Mouse (Mus musculus) embryo, embryonic 11.5 days (tissue): ENCODE measurements at regions not wholly inside any gene's neighbourhood (a gene's known extent, or its start where the extent isn't known, plus 50 kb on each side); places are given as distances from the start of the nearest gene placed in this dataset.

ENCODE experiments used
- DNase-seq: peaks from one replicate; pipeline ENCODE4 v3.0.0-alpha.2; 2012; ENCODE audit warnings: low read depth, low spot score

DNA sequence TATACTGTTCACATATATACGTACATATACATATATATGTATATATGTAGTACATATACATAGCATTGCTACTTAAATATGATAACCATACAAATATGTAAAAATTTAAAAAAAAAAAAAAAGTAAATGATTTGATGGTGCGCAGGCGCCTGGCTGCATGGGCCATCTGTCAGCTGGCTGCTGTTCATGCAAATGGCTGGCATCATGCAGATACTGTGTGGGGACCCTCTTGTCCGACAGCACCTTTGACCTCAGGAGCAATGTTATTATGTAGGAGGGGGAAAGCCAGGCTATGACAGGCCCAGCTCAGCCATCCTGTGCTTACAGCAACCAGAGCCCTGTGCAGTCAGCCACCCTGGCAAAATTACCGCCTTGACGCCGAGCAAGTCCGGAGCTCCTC, 65.1 kb upstream of the Tnrc6c start:
- DNase-seq = no peak

DNA sequence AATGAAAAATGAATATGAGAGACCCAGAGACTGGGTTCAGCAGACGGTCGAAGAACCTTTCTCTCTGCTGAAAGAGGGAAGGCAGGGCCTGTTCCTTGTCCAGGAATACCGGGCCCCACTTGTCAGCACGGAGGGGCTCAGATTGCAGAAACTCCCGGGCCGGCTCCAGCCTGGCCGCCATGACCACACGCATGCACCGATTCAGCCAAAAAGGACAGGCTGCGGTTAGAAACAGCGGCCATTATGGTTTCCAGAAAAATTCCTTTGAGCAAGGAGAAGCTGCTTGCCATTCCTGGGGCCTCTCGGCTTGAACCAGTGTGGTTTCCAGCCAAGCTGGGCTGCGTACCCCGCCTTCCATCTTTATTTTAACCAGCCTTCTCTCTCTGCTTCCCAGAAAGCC, 64.7 kb upstream of the Tnrc6c start:
- DNase-seq = no peak

DNA sequence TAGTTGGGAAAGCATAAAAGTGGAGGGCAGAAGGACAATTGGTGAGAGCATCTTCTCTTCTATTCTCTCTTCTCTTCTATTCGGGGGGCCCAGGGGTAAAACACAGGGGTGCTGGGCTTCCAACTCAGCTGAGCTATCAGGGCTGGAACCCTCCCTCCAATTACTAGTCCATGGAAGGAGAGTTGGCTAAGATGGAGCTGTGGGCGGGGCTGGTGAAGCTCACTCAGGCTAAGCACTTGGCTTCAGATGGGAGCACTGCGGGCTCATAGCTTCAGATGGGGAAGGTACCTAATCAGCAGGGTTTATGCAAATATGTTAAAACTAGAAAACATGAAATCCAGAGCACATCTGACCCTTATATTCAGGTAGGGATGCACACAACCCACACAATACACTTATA, 61.5 kb upstream of the Tnrc6c start:
- no peak for DNase-seq

DNA sequence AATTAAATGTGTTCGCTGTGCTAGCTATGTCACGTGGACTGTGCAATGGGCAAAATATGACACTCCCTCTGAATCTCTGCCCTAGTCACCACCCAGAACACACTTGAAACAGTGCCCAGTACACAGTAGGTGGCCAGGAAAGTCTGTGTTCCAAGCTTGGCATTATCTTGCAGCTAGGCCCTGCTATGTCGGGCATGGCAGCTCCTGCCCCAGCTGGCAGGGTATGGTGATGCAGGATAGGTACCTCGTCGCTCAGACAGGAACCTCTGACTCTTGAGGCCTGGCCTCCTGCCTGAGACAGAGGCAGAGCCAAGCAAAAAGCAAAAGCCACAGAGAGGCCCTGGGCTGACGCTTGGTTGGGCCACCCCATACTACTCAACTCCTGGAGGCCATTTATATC, 57.9 kb upstream of the Tnrc6c start:
- no peak for DNase-seq

DNA sequence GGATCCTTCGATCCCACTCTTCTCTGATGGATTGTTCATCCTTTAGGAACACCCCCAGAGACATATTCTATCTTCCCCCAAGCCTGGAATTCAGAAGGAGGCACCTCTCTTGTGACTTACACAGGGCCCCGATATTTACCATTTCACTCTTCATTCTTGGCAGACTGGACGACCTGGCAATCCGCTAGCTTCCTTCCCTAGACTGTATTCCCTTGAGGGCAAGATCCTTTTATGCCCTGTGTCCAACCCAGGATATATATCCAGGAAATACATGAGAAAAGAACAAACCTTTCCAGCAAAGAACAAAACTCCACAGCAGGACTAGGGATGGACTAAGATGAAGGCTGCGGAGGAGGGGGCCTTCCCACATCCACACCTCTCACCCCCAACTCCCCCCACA, 56.3 kb upstream of the Tnrc6c start:
- no peak for DNase-seq

DNA sequence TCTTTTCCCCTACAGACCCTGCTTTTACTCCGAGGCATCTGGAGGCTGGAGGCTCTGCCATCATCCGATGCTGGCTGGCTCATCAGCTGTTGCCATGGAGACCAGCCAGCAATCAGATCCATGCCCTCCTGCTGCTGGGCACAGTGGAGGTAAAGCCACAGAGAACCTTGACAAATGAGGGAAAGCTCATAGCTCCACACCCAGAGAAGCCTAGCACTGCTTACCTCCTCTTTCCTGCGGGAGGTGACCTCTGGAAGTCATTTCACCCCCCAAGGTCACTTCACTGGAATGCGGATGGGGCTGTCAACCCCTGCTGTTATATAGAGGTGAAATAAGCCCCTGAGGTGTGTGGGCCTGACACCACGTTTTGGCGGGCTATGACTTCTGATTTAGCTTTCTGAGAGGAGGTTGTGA, 55.9 kb upstream of the Tnrc6c start:
- DNase-seq = no peak

DNA sequence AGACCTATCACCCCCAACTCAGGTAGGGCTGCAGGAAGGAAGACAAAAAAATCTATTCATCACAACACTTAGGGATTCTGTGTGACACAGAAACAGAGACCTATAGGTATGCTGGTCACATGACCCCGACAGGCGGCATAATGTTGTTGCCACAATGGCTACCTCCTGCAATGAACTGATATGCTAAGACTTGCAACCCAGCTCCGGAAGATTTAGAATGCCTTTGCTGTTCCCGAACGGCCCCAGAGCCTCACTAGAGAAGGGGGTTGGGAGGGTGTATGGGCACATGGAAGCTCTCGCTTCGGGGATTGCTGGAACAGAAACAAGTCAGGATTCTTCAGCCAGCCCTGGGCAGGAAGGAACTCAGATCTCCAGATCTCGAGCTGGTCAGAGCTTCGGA, 55.5 kb upstream of the Tnrc6c start:
- DNase-seq = no peak

DNA sequence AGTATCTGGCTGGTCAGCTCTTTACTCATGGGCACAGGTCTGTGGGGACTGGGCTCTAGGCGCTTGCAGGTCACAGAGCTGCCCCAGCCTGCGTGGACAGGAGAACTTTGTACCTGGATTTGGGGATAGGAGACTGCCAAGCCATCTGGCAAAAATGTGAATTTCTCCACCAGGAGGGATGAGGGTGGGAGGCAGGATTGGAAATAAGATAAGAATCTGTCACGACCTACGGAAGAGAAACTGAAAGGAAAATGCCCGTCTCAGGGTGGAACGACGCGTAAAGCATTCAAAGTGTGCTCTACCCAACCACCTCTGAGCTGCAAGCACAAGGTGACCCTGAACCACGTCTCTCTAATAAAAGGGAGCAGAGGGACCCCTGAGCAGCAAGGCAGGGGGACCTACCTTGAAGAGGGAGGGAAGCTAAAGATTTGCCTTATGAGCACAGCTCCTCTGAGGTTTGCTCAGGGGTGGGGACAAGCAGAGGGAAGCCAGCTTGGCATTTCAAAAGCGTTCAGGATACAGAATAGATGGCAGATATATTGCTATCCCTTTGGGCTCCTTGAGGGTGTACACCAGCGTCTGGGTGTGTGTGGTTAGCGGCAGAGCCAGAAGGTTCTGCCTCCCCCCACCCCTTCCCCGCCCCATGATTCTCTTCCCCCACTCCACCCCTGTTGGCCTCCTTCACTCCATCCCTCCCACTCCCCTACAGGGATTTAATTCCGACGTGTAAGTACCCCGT, 54.9 kb upstream of the Tnrc6c start:
- no peak for DNase-seq

DNA sequence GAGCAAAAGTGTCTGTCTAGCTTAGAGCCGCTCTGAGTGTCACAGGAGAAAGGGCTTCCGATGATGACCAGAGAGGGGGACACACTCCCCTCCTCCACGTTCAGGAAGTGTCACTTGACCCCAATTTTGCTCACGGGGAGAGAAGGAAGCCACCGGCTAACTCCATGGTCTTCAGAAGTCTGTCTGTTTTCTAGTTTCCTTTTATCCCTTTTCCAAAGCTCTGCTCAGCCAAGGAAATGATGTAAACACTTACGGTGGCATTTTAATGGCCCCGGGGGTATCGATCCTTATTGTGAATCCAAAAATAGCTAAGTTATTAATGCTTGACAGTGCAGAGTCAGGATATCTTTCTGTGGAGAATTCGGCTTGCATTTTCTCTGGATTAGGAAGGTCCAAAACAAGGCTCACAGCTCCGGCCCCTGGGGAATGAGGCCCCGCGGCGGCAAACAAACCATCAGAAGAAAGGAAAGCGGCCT, 54.3 kb upstream of the Tnrc6c start:
- no peak for DNase-seq

DNA sequence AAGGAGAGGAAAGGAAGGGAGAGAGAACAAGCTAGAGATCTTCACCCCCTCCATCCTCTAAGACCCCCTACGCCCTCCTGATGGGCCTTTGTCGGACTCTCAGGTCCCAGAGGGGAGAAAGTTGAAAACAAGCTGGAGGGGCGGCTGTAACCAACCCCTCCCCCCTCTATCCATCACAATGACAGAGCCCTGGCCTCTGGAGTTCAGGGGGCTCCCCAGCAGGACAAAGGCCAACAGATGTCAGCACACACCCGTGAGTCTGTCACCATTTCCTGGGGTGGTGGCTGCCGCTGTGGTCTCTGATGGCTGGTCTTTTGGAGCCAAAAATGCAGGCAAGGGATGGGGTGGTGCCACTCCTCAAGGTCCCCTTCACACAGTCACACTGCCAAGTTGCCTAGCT, 52.9 kb upstream of the Tnrc6c start:
- no peak for DNase-seq

DNA sequence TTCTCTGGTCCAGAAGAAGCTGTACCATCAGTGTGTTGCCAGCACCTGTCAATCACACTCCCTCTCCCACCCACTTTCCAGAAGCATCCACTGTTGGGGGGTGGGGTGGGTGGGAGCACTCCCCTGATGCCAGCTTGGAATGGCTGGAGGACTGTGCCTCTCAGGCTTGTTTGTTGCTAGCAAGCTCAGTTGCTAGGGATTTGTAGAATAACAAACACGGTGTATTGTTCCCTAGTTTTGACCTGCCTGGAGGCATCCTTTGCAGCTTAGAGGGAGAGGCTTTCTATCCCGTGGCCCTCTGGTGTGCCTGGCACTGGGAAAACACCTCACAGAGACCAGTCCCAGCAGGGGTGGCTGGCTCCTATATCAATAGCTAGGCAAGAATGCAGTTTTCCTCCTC, 50.1 kb upstream of the Tnrc6c start:
- DNase-seq = no peak
